8 mouse cellular contexts compared by ENCODE assay signal in genomic region chr10:111009641-111010479, GRCm38 (mm10). TPM values are rescaled to one million over a fixed set of nuclear protein-coding genes. Genes with fewer than 3 reads are reported as not detected.
DNase-seq lines count a peak whose midpoint lies in the region; ATAC-seq lines count a peak whose summit lies in the region.

Zdhhc17 (minus strand) TSS chr10:111010140.

- under 1% methylated on average over 98 of the region's 112 CpGs for WGBS in forebrain, embryonic 10.5 days
- under 1% methylated on average over 89 of the region's 112 CpGs for WGBS in heart, embryonic 14.5 days
- WGBS in liver, embryonic 13.5 days (ENCODE audit: insufficient replicate concordance), result under 1% methylated on average over 97 of the region's 112 CpGs
- WGBS in stomach, embryonic 14.5 days, result under 1% methylated on average over 98 of the region's 112 CpGs

- ATAC-seq in heart, embryonic 14.5 days (ENCODE audit: insufficient number of reproducible peaks, insufficient read depth, low FRiP score, low read depth), result peak; percentile 89
- ATAC-seq in liver, embryonic 13.5 days (ENCODE audit: low read depth), result peak; percentile 93
- peak; percentile 92 for ATAC-seq in stomach, embryonic 14.5 days (ENCODE audit: insufficient number of reproducible peaks, insufficient read depth, low FRiP score, low read depth)

- H3K9ac ChIP-seq in heart, embryonic 14.5 days (ENCODE audit: low read length), result peak within 1 kb of the TSS; percentile 99
- H3K9ac ChIP-seq in liver, embryonic 13.5 days, result peak within 1 kb of the TSS; percentile 92
- peak within 1 kb of the TSS; percentile 95 for H3K9ac ChIP-seq in stomach, embryonic 14.5 days (replicated peaks; ENCODE audit: low read depth, low read length)

- peak within 1 kb of the TSS; percentile 97 for H3K4me2 ChIP-seq in heart, embryonic 14.5 days (ENCODE audit: low read length)
- H3K4me2 ChIP-seq in liver, embryonic 13.5 days, result peak within 1 kb of the TSS; percentile 96
- H3K4me2 ChIP-seq in stomach, embryonic 14.5 days (replicated peaks; ENCODE audit: low read depth, low read length), result peak within 1 kb of the TSS; percentile 78

- peak; percentile 79 to 84 for DNase-seq in CD8-positive naive resting alpha-beta T cell, adult 2 months (ENCODE audit: low read depth in 2 of 2, low spot score in 2 of 2)
- DNase-seq in c-Kit-positive CD71-negative TER-119-negative erythroid progenitor cells, embryonic 14.5 days (ENCODE audit: low read depth), result peak; percentile 74
- peak; percentile 91 for DNase-seq in forebrain, embryonic 10.5 days (ENCODE audit: extremely low spot score, low spot score)
- DNase-seq in kidney, postnatal 14 days, result peak; percentile 93
- DNase-seq in liver, embryonic 13.5 days, result peak; percentile 80
- DNase-seq in natural killer cell, adult 2 months (ENCODE audit: low spot score in 2 of 2), result peak; percentile 79 to 86

- H3K4me1 ChIP-seq in forebrain, embryonic 10.5 days, result peaks cover 35% of the 10 kb centered on the region
- H3K4me1 ChIP-seq in heart, embryonic 14.5 days (ENCODE audit: control insufficient read depth in 2 of 2, insufficient read depth in 2 of 2, low read length in 2 of 2), result peaks cover 5 to 29% of the 10 kb centered on the region in 2 experiments
- peaks cover 60% of the 10 kb centered on the region for H3K4me1 ChIP-seq in liver, embryonic 13.5 days (replicated peaks)
- H3K4me1 ChIP-seq in stomach, embryonic 14.5 days (ENCODE audit: control insufficient read depth, insufficient read depth, low read length), result peaks cover 8% of the 10 kb centered on the region; the same call in 1 of the 2 replicates

- H3K36me3 ChIP-seq in forebrain, embryonic 10.5 days (replicated peaks), result no peaks in the 10 kb centered on the region
- no peaks in the 10 kb centered on the region for H3K36me3 ChIP-seq in heart, embryonic 14.5 days (ENCODE audit: control insufficient read depth, insufficient read depth, low read length)
- no peaks in the 10 kb centered on the region for H3K36me3 ChIP-seq in liver, embryonic 13.5 days
- H3K36me3 ChIP-seq in stomach, embryonic 14.5 days (ENCODE audit: control insufficient read depth, insufficient read depth, low read length), result no peaks in the 10 kb centered on the region

- peak within 1 kb of the TSS; percentile 94 for H3K4me3 ChIP-seq in forebrain, embryonic 10.5 days
- H3K4me3 ChIP-seq in heart, embryonic 14.5 days (ENCODE audit: control insufficient read depth in 1 of 2, insufficient read depth in 1 of 2, low read depth in 1 of 2, low read length in 2 of 2), result peak within 1 kb of the TSS; percentile 76 to 96
- peak within 1 kb of the TSS; percentile 90 for H3K4me3 ChIP-seq in liver, embryonic 13.5 days (replicated peaks)
- peak within 1 kb of the TSS; percentile 91 for H3K4me3 ChIP-seq in stomach, embryonic 14.5 days (ENCODE audit: low read depth, low read length)

- H3K27ac ChIP-seq in forebrain, embryonic 10.5 days, result peak within 1 kb of the TSS; percentile 100
- H3K27ac ChIP-seq in heart, embryonic 14.5 days (replicated peaks in 1 of 2; ENCODE audit: control insufficient read depth in 1 of 2, insufficient read depth in 1 of 2, low read depth in 2 of 2, low read length in 2 of 2), result peak within 1 kb of the TSS; percentile 93 to 99
- H3K27ac ChIP-seq in liver, embryonic 13.5 days, result peak within 1 kb of the TSS; percentile 89
- peak within 1 kb of the TSS; percentile 96 for H3K27ac ChIP-seq in stomach, embryonic 14.5 days (ENCODE audit: low read length)

- peaks cover 11% of the 10 kb centered on the region; the same call in 1 of the 2 replicates for H3K27me3 ChIP-seq in forebrain, embryonic 10.5 days (ENCODE audit: poor library complexity, severe bottlenecking)
- H3K27me3 ChIP-seq in heart, embryonic 14.5 days (ENCODE audit: control insufficient read depth, insufficient read depth, low read length), result no peaks in the 10 kb centered on the region
- H3K27me3 ChIP-seq in liver, embryonic 13.5 days, result peaks cover 23% of the 10 kb centered on the region
- no peaks in the 10 kb centered on the region for H3K27me3 ChIP-seq in stomach, embryonic 14.5 days (ENCODE audit: control insufficient read depth, insufficient read depth, low read length)

- H3K9me3 ChIP-seq in forebrain, embryonic 10.5 days, result peaks cover 5% of the 10 kb centered on the region; the same call in 1 of the 2 replicates
- no peaks in the 10 kb centered on the region for H3K9me3 ChIP-seq in heart, embryonic 14.5 days (ENCODE audit: control insufficient read depth, low read length)
- H3K9me3 ChIP-seq in liver, embryonic 13.5 days (replicated peaks), result no peaks in the 10 kb centered on the region
- H3K9me3 ChIP-seq in stomach, embryonic 14.5 days (ENCODE audit: control insufficient read depth, low read depth, low read length), result no peaks in the 10 kb centered on the region

RNA-seq across cellular contexts. Expression of gene Zdhhc17, which starts in this region (rescaled TPM):
- 26.7 and 27.9 TPM in 2 replicates for polyA plus RNA-seq in forebrain, embryonic 10.5 days (2016; fragmentation: Nextera tagmentation; extraction: Ambion mirVana)
- polyA plus RNA-seq in heart, embryonic 14.5 days (2014; fragmentation: Nextera tagmentation; extraction: Ambion mirVana), result 18.7 and 23.4 TPM in 2 replicates
- 4.3 and 6.3 TPM in 2 replicates for polyA plus RNA-seq in liver, embryonic 13.5 days (2015; fragmentation: Nextera tagmentation; extraction: Ambion mirVana)
- 32.4 and 34.2 TPM in 2 replicates for polyA plus RNA-seq in stomach, embryonic 14.5 days (2014; fragmentation: Nextera tagmentation; extraction: Ambion mirVana)

Comparison
In these comparisons a context has a peak if more than half of its experiments do, and no peak if none do; other contexts are left out.
1. Peak in every context shown above with its lines: DNase-seq, ATAC-seq, H3K4me3 ChIP-seq and H3K27ac ChIP-seq.